Mouse (Mus musculus) adrenal gland, postnatal 10 days (tissue): ENCODE data around the gene Gpr137. TPM values are rescaled to one million over a fixed set of nuclear protein-coding genes. Genes with fewer than 3 reads are reported as not detected.

ENCODE experiments used
- DNase-seq: peaks from one replicate; pipeline ENCODE4 v3.0.0; 2021; ENCODE audit warnings: mixed read lengths
- total RNA-seq, 2 experiments: library from RNA; stranded (reverse); gene quantifications; 2 replicates each; pipeline ENCODE4 v1.2.3; 2021

Gpr137 gene
- total RNA-seq, 2 experiments from 2014 or later = 33.8 to 42.3 TPM

DNA sequence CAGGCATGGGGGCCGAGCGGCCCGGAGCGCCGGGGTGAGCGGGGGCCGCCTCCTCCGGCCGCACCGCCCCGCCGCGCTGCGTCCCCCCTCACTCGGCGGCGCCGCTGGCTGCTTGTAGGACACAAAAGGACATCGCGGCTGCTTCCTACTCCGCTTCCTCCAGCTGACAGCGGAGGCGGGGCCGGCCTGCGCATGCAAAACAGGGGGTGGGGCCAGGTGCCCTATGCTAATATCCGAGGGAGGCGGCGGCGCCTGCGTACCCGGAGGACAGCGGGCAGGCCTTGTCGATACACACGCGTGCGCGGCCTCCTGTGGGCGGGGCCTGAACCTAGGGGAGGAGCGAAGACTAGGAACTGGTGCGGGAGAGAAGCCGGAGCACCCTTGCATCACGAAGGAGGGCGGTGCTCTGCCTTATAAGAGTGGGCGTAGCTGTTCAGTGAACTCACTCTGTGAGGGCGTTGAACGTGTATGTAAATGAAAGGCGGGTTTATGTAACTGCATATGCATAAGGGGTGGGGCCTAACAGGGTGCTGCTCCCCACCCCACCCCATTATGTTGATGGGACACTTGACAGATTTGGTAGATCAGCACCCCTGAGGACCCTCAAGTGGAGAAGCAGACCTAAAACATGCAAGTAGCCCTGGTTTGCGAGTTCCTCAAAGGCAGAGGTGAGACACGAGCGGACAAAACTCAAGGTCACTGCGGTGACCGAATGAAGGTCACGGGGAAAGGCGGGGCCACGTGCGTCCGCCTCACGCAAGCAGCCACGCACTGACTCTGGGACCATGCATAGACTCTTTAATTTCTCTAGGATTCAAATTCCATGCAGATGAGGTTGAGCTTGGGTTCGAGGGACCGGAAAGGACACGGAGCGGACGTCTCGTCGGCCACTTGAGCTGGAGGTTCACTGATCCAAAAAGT, 20.4 kb downstream of the Gpr137 start, which contains the start of gene Esrra:
TSS of gene Esrra (minus strand) at position 167 of the 921 bp plus-strand sequence.
- peak; percentile 100 for DNase-seq

DNA sequence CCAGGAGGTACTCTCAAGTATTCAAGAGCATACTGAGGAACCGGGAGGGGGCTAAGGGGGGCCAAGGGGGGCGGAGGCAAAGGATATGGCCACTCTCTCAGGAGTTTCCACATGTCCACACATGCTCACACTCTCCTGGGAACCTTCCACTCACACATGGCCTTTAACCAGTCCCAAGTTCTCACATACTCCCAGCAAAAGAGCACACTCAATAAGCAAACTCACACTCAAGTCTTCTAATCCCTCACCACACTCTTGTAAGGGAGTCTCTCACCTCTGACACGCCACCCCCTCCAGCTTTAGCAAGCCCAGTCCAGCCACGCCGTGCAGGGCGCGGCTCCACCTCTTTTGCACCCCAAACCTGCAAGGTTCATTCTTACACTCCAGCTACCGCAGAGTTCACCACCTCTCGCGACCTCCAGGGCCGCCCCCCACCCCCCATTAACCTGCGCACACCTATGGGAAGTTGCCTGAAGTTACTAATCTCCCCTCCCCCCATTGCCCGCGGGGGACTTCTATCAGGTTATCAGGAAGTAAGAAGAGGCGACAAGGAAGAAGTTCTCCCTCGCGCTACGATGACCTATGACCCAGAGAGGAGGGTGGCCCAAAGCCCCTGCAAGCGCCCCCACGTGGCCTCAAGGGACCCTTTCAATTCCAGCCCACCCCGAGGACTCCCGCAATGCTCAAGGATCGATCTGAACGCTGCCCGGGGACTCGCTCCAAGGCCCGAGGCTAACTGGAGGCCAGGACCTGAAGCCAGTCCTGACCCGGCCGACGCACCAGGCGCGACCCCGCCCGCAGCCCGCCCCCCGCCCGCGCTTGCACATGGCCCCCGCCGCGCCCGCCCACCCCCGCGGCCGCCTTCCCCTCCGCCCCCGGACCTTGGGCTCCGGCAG, 21.3 kb downstream of the Gpr137 start:
- DNase-seq = no peak

DNA sequence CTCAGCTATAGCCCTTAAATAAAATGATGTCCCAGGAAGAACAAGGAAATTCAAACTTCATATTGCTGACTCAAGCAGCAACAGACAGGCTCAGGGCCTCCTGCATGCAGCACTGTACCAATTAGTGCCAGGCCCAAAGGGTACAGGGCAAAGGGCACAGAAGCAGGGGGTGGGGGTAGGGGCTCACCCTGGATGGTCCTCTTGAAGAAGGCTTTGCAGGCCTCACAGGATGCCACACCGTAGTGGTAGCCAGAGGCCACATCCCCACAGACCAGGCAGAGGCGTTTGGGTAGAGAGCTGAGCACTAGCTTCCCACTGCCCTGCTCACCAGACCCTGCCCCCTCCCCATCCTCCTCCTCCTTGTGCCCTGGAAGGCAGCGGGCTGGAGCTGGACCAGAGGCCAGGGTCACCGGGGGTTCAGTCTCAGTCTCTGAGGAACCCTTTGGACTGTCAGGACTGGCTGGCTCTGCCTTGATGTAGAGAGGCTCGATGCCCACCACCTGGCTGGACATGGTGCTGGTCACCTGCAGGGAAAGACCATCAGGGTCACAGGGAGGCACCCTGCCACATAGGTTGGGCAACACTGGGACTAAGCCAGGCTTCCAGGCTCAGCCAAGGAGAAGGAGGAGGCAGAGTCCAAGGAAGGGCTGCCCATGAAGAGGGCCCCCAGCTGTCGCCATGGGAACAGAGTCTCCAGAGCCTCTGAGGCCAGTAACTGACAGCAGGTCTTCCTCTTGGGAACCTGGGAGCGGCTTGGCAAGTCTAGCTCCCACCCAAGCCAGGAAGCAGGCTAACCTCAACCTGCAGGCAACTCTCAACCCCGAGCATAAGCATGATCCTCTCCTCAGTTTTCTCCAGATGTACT, 22.2 kb downstream of the Gpr137 start:
- DNase-seq = peak; percentile 85

DNA sequence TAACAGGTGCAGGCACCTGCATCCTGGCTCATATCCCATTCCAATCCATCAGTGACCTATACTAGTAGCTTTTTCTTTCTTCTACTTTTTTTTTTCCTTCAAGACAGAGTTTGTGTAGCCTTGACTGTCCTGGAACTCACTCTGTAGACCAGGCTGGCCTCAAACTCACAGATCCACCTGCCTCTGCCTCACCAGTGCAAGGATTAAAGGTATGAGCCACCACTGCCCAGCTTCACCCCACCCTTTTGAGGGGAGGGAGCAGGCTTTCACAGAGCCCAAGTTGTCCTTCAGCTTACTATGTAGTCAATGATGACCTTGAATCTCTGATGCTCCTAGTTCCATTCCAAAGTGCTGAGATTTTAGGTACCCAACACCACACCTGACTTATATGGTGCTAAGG, 22.8 kb downstream of the Gpr137 start:
- DNase-seq = no peak

DNA sequence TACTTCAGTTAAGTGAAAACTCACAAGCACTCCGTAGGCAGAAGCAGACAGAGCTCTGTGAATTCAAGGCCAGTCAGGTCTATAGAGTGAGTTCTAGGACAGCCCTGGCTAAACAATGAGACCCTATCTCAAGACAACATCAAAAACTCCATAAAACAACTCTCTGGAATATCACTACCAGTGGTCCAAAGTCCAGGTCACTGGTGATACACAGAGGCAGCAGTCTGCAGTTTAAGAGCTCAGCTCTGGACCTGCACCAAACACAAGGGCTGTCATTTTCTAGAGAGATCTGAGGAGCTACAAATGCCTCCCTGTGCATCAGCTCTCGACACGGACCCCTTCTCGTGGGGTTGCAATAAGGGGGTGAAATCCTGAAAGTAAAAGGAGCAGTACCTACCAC, 24.0 kb downstream of the Gpr137 start:
- DNase-seq = no peak

DNA sequence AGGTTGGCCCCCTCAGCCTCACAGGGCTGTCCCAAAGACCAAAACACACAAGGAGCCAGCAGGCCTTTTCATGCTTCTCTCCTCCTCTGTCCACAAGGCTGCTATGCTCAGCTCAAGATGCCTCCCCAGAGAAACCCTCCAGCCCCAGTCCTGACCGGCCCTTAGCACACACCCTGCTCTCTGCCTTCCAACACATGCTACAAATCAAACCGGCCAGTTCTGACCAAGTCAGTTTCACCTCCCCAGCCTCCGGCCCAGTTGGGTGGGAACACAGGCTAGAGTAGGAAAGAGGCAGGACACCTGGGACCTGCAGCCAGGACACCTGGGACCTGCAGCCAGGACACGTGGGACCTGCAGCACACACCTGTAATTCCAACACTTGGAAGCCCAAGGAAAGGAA, 25.8 kb downstream of the Gpr137 start:
- DNase-seq = peak; percentile 13

DNA sequence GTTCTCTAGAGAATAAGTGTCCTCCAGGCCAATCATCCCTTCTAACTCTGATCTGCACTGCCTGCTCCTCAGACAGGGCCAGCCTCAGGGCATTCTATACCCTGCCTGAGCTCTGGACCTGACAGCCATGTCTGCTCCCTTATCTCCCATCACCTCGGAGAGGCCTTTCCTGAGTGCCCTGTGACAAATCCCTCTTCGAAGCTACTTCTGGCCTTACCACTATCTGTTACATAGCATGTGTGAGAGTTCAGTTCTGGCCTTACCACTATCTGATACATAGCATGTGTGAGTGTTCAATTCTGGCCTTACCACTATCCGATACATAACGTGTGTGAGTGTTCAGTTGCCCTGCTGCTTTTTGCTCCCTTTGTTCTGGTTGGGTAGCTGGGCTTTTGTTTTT, 27.0 kb downstream of the Gpr137 start:
- DNase-seq = no peak

DNA sequence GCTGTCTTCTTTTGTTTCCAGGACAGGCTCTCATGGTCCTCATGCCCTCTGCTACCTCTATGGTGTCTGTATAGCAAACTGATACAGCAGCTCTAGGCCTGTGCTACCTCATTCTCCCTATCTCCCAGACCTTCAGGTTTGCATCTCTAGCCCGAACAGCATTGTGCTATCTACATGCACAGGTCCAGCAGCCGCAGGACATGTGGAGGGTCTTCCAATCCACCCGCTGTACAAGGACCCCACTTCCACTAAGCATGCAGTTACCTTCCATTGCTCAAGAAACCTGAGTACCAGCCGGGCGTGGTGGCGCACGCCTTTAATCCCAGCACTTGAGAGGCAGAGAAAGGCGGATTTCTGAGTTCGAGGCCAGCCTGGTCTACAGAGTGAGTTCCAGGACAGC, 27.7 kb downstream of the Gpr137 start:
- no peak for DNase-seq

DNA sequence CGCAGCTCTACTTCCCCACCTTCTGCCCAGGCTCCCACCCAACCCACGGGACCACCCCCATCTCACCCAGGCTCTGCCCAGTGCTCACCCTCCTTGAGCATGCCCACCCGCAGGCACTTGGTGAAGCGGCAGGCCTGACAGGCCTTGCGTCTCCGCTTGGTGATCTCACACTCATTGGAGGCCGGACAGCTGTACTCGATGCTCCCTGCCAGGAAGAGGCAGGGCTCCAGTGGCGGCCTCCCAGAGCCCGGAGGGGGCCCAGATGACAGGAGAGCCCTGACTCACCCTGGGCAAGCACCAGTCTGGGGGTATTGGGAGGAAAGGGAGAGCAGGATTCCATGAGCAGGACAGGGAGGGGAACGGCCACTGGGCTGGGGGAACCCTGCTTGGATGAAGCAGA, 28.3 kb downstream of the Gpr137 start:
- peak; percentile 42 for DNase-seq

DNA sequence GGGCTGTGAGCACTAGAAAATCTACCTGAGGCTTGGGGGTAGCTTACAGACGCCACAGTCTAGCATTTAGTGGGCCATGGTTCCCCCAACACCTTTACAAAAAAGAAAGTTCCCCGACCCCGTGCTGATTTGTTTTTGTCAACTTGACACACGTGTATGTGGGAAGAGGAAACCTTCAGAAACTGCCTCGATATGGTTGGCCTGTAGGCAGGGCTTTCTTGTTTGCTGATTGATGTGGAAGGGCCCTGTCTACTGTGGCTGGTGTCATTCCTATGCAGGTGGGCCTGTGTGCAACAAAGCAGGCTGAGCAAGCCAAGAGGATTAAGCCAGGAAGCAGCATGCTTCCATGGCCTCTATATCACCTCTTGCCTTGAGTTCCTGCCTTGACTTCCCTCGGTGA, 29.2 kb downstream of the Gpr137 start:
- DNase-seq = no peak

DNA sequence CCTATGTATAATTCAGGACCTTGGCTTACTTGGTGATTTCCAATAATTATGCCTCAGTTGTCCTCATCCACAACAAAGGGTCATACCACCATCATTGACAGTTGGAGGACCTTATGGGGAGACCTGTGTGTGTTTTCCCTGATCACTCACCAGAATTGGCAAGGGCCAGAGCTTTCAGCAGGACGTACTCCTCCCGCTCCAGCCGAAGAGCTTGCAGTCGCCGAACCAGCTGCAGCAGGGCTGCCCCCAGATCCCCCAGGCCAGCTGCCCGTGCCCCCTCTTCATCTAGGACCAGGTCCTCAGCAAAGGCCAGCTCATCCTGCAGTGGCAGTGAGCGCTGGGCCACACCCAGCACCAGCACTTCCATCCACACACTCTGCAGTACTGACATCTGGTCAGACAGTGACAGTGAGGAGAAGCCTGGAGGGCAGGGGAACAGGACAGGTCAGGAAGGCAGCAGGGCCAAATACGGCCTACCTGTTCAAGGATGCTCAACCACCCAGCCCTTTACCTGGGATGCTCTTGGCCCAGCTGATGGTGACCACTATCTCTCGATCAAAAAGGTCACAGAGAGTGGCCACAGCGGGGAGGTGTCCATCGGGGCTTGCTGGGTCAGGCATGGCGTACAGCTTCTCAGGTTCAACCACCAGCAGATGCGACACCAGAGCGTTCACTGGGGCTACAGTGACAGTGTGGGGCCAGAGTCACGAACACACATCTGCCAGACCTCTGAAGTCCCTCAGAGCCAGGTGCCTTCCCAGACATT, 29.9 kb downstream of the Gpr137 start:
- no peak for DNase-seq

DNA sequence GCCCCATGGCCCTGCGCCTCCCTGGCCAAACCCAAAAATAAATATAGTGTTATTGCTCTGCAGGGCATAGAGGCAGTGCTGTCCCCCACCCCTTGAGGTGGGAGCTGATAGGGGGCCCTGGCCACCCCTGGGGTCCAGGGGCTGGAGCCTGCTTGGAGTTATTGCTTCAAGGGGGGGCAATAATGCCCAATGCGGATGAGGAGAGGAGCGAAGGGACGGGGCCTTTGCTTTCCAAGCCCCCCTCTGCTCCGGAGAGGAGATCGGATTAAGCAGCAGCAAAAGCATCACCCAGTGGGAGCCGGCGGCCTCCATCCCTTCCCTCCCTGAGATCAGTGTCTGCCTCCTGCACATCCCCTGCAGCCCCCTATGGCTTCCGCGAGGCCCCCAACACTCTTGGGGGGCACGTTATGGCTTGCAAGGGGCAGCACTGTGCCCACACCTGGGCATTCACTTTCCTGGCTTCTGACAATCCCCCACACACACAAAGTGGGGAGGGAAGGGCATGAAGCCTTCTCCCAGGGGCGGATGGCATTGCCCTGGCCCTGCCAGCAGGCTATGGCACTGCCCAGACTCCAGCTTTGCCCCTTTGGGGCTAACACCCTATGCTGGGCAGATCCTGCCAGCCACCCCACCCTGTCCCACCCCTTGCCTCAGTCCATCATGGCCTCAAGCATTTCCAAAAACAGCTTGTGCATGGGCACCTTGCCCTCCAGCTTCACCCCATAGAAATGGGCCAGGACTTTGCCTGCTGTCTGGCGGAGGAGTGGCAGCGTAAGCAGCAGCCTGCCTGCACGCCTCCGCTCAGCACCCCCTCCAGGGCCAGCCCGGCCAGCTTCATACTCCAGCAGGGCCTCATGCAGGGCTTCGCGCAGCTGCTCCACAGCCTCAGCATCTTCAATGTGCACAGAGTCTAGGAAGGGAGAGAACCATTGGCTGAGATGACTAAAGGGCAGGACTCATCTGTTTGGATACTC, 30.9 kb downstream of the Gpr137 start:
- no peak for DNase-seq

DNA sequence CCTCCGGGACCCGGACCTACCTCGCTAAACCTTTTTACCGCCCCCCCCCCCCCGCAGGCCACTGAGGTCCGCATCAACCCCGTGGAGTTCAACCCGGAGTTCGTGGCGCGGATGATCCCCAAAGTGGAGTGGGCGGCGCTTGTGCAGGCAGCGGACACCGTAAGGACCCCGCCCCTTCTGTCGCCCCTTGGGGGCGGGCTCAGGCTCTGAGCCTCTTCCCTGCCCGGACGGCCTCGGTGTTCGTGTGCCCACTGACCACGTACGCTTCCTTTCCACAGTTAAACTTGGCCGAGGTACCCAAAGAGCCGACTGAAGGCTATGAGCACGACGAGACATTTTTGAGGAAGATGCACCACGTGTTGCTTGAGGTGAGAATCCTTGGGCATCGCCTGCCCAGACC, 32.0 kb downstream of the Gpr137 start:
- peak; percentile 76 for DNase-seq

DNA sequence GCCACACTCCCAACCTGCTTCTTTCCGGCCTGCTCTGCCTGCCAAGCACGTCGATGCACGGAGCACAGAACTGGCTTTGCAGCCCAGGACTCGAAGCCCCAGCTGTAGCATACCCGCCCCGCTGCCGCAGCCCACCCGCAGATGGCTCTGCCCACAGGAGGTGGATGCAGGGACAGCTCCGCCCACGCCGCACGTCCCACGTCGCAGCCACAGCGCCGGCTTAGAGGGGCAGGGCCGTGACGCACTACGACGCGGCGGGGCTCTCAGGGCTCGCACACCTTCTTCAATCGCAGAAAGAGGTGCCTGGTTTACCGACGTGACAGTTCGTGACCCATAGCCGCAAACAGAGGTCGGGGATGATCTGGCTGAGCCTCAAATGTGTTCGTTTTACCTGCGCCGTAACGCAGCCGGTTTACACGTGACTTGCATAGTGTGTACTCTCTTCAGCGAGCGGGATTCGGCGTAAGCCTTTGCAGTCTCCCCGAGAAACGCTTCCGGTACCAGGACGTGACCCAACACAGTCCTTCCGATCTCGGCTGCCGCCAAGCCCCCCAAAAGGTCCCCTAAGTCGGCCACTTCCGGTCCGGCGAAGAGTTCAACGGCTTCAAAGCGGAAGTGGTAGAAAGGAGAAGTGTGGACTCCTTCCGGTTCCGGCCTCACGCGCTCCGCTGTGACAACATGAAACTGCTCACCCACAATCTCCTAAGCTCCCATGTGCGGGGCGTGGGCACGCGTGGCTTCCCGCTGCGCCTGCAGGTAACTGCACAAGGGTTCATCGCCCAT, 32.6 kb downstream of the Gpr137 start, which contains the start of the genes Trmt112 and Prdx5:
TSS of gene Trmt112 (plus strand) at position 192 of the 783 bp plus-strand sequence.
TSS of gene Prdx5 (minus strand) at position 600 of the 783 bp plus-strand sequence.
- DNase-seq = peak; percentile 94

DNA sequence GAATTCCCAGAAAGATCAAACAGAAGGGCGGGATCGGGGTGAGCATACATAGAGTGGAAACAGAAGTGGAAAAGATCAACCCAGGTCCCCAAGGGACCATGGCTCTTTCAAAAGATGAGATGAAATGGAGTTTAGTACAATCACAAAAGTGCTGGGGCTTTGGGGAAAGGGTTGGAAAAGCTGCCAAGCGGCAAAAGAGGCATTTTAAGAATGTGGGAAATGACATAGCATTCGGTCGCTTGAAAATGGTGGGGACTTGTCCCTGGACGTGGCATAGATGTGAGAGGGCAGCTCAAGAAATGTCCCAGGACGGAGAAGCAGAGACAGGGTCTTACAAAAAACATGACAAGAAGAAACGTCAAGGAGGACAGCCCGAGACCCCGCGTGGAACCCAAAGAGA, 33.3 kb downstream of the Gpr137 start:
- DNase-seq = no peak

DNA sequence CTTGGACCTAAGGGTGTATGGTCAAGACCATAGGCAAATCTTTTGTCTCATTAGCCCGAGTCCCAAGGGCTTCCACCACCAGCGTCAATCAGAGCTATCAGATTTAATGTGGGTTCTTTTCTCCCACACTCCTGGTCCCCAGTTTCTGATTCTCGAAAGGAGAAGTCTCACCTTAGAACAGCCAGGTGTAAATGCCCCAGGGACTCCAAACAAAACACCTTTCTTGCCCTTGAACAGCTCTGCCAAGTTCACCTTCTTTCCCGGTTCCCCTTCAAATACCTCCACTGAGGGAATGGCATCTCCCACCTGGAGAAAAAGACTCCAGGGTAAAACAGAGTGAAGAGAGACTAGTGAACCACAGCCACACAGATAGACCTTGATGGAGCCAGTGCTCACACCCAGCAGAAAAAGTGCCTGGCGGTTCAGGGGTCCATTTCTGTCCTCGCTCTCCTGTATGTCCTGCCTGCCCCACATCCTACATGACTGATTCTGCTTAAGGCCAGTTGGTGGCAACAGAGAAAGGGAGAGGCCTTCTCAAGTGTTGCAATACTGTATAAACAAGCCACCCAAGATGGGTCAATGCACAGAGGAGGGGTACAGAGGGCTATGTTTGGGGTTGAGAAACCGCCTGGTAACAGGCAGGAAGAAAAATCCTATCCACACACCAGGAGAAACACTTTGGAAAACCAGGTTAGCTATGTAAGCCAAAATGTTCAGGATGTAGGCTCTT, 34.3 kb downstream of the Gpr137 start:
- no peak for DNase-seq

DNA sequence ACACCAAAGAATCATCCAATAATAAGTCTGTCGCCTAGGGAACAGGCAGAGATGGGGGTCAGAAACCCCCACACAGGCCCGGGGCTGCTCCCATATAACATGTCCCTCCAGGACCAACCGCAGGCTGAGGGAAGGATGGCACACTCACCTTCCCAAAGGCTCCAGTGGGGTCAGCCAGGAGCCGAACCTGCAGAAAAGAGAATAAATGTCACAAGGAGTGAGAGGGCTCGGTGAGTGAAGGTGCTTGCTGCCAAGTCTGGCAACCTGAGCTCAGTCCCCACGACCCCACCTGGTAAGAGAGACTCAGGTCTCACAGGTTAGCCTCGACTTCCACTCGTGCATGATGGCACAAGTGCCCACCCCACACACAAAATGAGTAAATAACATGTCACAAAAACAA, 35.2 kb downstream of the Gpr137 start:
- no peak for DNase-seq

DNA sequence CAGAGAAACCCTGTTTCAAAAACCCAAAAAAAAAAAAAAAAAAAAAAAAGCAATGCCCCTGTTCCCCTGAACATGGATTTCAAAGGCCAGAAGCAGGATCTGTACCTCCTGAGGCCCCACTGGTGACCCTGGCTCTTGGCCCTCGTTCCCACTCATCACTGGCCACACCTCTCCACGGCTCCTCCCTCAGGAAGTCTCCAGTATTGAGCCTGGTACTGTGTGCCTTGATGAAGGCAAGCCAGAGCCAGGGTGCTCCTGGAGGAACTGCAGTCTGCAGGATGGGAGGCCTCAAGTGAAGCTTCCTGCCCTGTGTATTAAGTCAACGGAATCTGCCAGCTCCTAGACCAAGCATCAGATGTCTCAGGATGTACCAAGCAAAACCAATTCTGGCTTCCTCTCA, 36.1 kb downstream of the Gpr137 start:
- DNase-seq = no peak
